Comparison of ENCODE assay signal across 27 mouse cellular contexts in the genomic region with DNA sequence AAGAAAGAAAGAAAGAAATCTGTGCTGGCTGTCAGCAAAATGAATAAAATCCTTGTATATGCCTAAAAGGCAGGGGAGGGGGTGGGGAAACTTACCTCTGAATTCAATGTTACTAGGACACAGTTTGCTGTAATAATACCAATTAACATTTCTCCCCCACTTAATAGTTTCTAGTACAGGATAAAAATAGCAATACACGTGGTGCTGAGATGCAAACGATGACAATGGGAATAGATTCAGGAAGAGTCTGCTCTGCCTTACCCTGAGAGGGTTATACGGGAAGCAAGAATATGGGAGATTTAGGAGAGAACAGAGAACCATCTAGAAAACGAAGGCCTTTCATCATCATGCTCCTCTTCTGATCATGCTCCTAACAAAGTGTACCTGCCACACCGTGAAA.
DNase-seq lines count a peak whose midpoint lies in the region; ATAC-seq and TF ChIP-seq lines count a peak whose summit lies in the region.
"Had no signal": no experiment of that assay in that cellular context is flagged by ENCODE, and none has a peak within 500 bp of the region (broad histone marks: within the 10 kb centered on the region; RNA-seq: fewer than 3 reads in every experiment).

No protein-coding gene starts in this region.

- no peak for TF ChIP-seq POLR2A in heart, adult 2 months (IDR thresholded peaks at IDR 0.05; ENCODE audit: insufficient read depth, low read depth, low read length)

- 63% methylated on average over 5 of the region's 5 CpGs for WGBS in heart, embryonic 10.5 days
- 52% methylated on average over 5 of the region's 5 CpGs for WGBS in heart, embryonic 15.5 days
- WGBS in heart, adult 2 months = 37% methylated on average over 5 of the region's 5 CpGs

- TF ChIP-seq CTCF in heart, adult 2 months (IDR thresholded peaks at IDR 0.05) = no peak
- no peak for TF ChIP-seq CTCF in left cerebral cortex, adult 2 months (IDR thresholded peaks at IDR 0.05)

- no peak for DNase-seq in heart, embryonic 10.5 days (ENCODE audit: low spot score)
- no peak for DNase-seq in heart, postnatal 36 days
- no peak for DNase-seq in heart, adult 2 months
- no peak for DNase-seq in left cerebral cortex, adult 2 months (ENCODE audit: extremely low spot score in 1 of 2, low spot score in 2 of 2)
- DNase-seq in left cerebral cortex, adult 9 months (ENCODE audit: low spot score in 2 of 2) = no peak
- DNase-seq in kidney, adult 18-20 months = no peak
- DNase-seq: adrenal gland, postnatal 14 days; cerebellum, adult 2 months; cerebellum, postnatal 14 days; gastrocnemius, postnatal 14 days; kidney, postnatal 14 days; left cerebral cortex, postnatal 4 days; liver, embryonic 13.5 days; lung, adult 18-20 months; lung, postnatal 4 days; spleen, adult 18-20 months; thymus, postnatal 14 days had no signal

- no peak for TF ChIP-seq EP300 in heart, adult 2 months (IDR thresholded peaks at IDR 0.05; ENCODE audit: insufficient read depth, low read depth, low read length)

- no peaks in the 10 kb centered on the region for H3K36me3 ChIP-seq in heart, embryonic 10.5 days
- no peaks in the 10 kb centered on the region for H3K36me3 ChIP-seq in heart, embryonic 15.5 days
- no peaks in the 10 kb centered on the region; the same call in 1 of the 2 replicates for H3K36me3 ChIP-seq in heart, adult 2 months (ENCODE audit: control insufficient read depth, insufficient read depth, low read length)
- H3K36me3 ChIP-seq: liver, embryonic 13.5 days; midbrain, embryonic 12.5 days; neural tube, embryonic 12.5 days had no signal

- H3K4me2 ChIP-seq in heart, embryonic 15.5 days = no peak overlapping the region
- H3K4me2 ChIP-seq: hindbrain, embryonic 14.5 days; liver, embryonic 13.5 days; midbrain, embryonic 12.5 days; neural tube, embryonic 12.5 days had no signal

- H3K27me3 ChIP-seq in heart, embryonic 10.5 days (ENCODE audit: insufficient read depth, poor library complexity, severe bottlenecking) = no peaks in the 10 kb centered on the region
- no peaks in the 10 kb centered on the region for H3K27me3 ChIP-seq in heart, embryonic 15.5 days
- H3K27me3 ChIP-seq in heart, adult 2 months (ENCODE audit: control insufficient read depth, insufficient read depth, low read length) = no peaks in the 10 kb centered on the region
- H3K27me3 ChIP-seq: midbrain, embryonic 12.5 days; neural tube, embryonic 12.5 days had no signal

- ATAC-seq in heart, embryonic 15.5 days (replicated peaks; ENCODE audit: insufficient number of reproducible peaks, insufficient read depth, low FRiP score, low read depth) = no peak
- ATAC-seq: CD4-positive, CD25-positive, alpha-beta regulatory T cell, adult 4 months; intestine, postnatal 0 days; lung, postnatal 0 days had no signal

- H3K9me3 ChIP-seq in heart, embryonic 10.5 days = no peaks in the 10 kb centered on the region
- no peaks in the 10 kb centered on the region for H3K9me3 ChIP-seq in heart, embryonic 15.5 days (replicated peaks)
- H3K9me3 ChIP-seq: liver, embryonic 13.5 days; megakaryocyte, embryonic 14.5 days; midbrain, embryonic 12.5 days; neural tube, embryonic 12.5 days had no signal

- intact Hi-C loops in heart, postnatal 36 days (cut with DNase I) = loop anchor here (10.0 kb wide), 1 partner anchor 537 kb away; no protein-coding TSS in a partner anchor
- intact Hi-C loops in heart, adult 2 months (cut with DNase I) = no loop called here
- intact Hi-C loops in left cerebral cortex, adult 2 months (cut with DNase I) = no loop called here

- peak overlapping the region; percentile 47; the same call in 1 of the 2 replicates for H3K27ac ChIP-seq in heart, embryonic 10.5 days
- peak overlapping the region; percentile 40 for H3K27ac ChIP-seq in heart, embryonic 15.5 days
- no peak overlapping the region for H3K27ac ChIP-seq in heart, adult 2 months
- H3K27ac ChIP-seq in left cerebral cortex, adult 2 months = peak overlapping the region; percentile 19; the same call in 1 of the 2 replicates
- H3K27ac ChIP-seq: hindbrain, embryonic 14.5 days; liver, embryonic 13.5 days; midbrain, embryonic 12.5 days; neural tube, embryonic 12.5 days had no signal

- peaks cover 2% of the 10 kb centered on the region; the same call in 1 of the 2 replicates for H3K79me2 ChIP-seq in heart, adult 2 months (replicated peaks; ENCODE audit: control insufficient read depth, insufficient read depth, low read length)

- H3K4me1 ChIP-seq in heart, embryonic 10.5 days = peaks cover 42% of the 10 kb centered on the region
- H3K4me1 ChIP-seq in heart, embryonic 15.5 days (replicated peaks) = peaks cover 40% of the 10 kb centered on the region
- H3K4me1 ChIP-seq in heart, adult 2 months (ENCODE audit: control insufficient read depth, insufficient read depth, low read length) = peaks cover 10% of the 10 kb centered on the region
- H3K4me1 ChIP-seq: midbrain, embryonic 12.5 days; neural tube, embryonic 12.5 days had no signal

- no peak overlapping the region for H3K9ac ChIP-seq in heart, embryonic 15.5 days
- no peak overlapping the region for H3K9ac ChIP-seq in heart, adult 2 months (ENCODE audit: low read depth, low read length)
- H3K9ac ChIP-seq: hindbrain, embryonic 14.5 days; liver, embryonic 13.5 days; midbrain, embryonic 12.5 days; neural tube, embryonic 12.5 days had no signal

- H3K4me3 ChIP-seq in heart, embryonic 10.5 days = no peak overlapping the region
- H3K4me3 ChIP-seq in heart, embryonic 15.5 days = no peak overlapping the region
- no peak overlapping the region for H3K4me3 ChIP-seq in heart, adult 2 months
- no peak overlapping the region for H3K4me3 ChIP-seq in left cerebral cortex, adult 2 months
- H3K4me3 ChIP-seq: erythroblast, embryonic 14.5 days; liver, embryonic 13.5 days; megakaryocyte, embryonic 14.5 days; midbrain, embryonic 12.5 days; myocyte; neural tube, embryonic 12.5 days had no signal
